Mouse (Mus musculus) limb, embryonic 10.5 days (tissue): ENCODE data around the gene Hecw1. TPM values are rescaled to one million over a fixed set of nuclear protein-coding genes. Genes with fewer than 3 reads are reported as not detected.
"Not testable (repeated sequence)": the region's sequence is repeated elsewhere in the genome, so short reads cannot be mapped to it uniquely, and the experiment has no call there.

Source experiments
- DNase-seq: peaks from one replicate; pipeline ENCODE4 v3.0.0-alpha.2; 2017; ENCODE audit warnings: low spot score
- H3K27ac ChIP-seq: fragments of 300-500 bp; sonication (generic); 2 replicates; pipeline ENCODE4 v1.5.1; 2016; ENCODE audit warnings: mild to moderate bottlenecking
- H3K27me3 ChIP-seq: fragments of 300-500 bp; sonication (generic); 2 replicates; pipeline ENCODE4 v1.6.1; 2016; ENCODE audit warnings: low read depth, mild to moderate bottlenecking; ENCODE audit not compliant: poor library complexity, severe bottlenecking
- H3K36me3 ChIP-seq: fragments of 300-500 bp; sonication (generic); 2 replicates; pipeline ENCODE4 v1.6.1; 2016; ENCODE audit warnings: mild to moderate bottlenecking, moderate library complexity
- H3K4me1 ChIP-seq: fragments of 300-500 bp; sonication (generic); 2 replicates; pipeline ENCODE4 v1.6.1; 2016
- H3K4me3 ChIP-seq: fragments of 300-500 bp; sonication (generic); 2 replicates; pipeline ENCODE4 v1.5.1; 2016; ENCODE audit warnings: mild to moderate bottlenecking, moderate library complexity
- H3K9me3 ChIP-seq: fragments of 300-500 bp; sonication (generic); replicated peaks from 2 replicates; pipeline ENCODE4 v1.6.1; 2016; ENCODE audit warnings: mild to moderate bottlenecking
- WGBS: fragments of 180-500 bp; shearing (Covaris S2); methylation state at CpG from one replicate; pipeline ENCODE4 v1.1.7; 2016; 5-methylcytosine and 5-hydroxymethylcytosine counted together
- polyA plus RNA-seq: library from polyadenylated mRNA; unstranded; fragments of >200 nt; fragmentation: Nextera tagmentation; extraction: Ambion mirVana; gene quantifications from 2 replicates; pipeline ENCODE4 v1.2.1, GENCODE M21; 2016

Hecw1 gene
- polyA plus RNA-seq, 1 experiment from 2014 or later: 0.09 TPM

DNA sequence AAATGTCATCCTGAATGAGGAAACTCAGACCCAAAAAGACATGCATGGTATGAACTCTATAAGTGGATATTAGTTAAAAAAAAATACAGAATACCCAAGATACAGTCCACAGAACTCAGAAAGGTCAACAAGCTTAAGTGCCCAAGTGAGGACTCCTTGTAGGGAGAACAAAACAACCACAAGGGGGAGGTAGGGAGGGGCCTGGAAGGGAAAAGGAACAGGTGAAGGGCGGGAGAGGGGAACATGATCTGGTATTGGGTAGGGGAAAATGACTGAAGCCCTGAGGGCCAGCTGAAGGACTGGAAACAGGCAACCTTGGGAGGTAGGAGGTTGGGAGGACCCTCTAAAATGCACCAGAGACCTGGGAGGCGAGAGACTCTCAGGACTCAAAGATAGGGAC lies 220.1 kb downstream of the Hecw1 start:
- Histone ChIP-seq H3K9me3 (no peaks in the 10 kb centered on the region), H3K27me3 (no peaks in the 10 kb centered on the region), H3K36me3 (no peaks in the 10 kb centered on the region), H3K27ac (no peak overlapping the region), H3K4me1 (no peaks in the 10 kb centered on the region), H3K4me3 (no peak overlapping the region)
- WGBS: 58% methylated on average over 2 of the region's 2 CpGs
- DNase-seq: no peak

DNA sequence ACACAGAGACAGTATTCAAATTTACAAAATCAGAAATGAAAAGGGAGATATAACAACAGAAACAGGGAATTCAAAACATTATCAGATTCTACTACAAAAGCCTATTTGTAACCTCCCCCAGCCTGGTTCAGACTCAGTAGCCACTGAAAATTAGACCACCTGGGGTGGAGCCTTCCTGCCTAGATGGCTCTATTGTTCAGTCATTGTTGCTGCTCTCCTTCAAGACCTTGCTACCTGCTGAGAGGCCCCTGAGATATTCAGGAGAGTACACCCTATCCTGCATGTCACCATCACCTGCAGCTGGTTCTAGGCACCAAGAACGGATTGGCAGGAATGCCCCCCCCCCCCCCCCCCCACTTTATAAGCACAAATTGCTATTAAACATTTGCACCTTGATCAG lies 233.0 kb downstream of the Hecw1 start:
- no peak overlapping the region for H3K4me3 ChIP-seq
- WGBS: 60% methylated on average over 1 of the region's 1 CpGs
- H3K9me3 ChIP-seq: no peaks in the 10 kb centered on the region
- no peak overlapping the region for H3K27ac ChIP-seq
- no peak for DNase-seq
- no peaks in the 10 kb centered on the region for H3K36me3 ChIP-seq
- no peaks in the 10 kb centered on the region for H3K27me3 ChIP-seq
- no peaks in the 10 kb centered on the region for H3K4me1 ChIP-seq

DNA sequence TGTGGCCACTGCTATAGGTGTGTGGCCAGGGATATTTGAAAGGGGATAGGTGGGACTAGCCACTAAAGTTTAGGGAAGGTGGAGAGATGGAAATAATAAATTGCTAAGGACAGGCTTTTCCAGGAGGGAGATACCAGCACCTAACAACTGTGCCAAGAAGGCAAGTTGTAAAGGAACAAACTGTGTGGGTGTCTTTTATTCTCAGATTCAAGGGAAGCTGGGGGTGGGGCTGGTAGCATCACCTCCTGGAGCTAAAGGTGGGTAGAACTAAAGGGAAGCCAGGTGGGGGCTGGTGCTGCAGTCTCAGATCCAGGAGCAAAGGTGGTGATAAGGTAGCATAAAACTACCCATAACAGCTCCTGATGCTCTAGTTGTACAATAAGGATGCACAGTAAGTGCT lies 251.6 kb downstream of the Hecw1 start:
- Histone ChIP-seq H3K4me3 (no peak overlapping the region), H3K9me3 (no peaks in the 10 kb centered on the region), H3K27me3 (no peaks in the 10 kb centered on the region), H3K27ac (no peak overlapping the region), H3K4me1 (no peaks in the 10 kb centered on the region), H3K36me3 (no peaks in the 10 kb centered on the region)
- no peak for DNase-seq

DNA sequence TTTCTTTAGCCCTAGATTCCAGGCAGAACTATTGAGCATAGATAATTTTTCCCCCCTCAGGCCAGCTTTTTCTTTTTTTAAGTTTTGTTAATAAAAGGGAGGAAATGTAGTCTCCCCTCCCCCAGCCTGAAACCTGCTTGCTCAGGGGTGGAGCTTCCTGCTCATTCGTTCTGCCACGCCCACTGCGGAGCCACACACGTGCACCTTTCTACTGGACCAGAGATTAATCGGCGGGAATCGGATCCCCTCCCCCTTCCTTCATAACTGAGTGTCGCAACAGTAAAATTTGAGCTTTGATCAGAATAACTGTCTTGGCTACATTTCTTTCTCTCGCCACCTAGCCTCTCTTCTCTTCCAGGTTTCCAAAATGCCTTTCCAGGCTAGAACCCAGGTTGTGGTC lies 262.1 kb downstream of the Hecw1 start:
- not testable (repeated sequence) for DNase-seq, H3K36me3 ChIP-seq, H3K9me3 ChIP-seq, H3K4me1 ChIP-seq, H3K4me3 ChIP-seq, H3K27ac ChIP-seq, H3K27me3 ChIP-seq
- WGBS: 37% methylated on average over 9 of the region's 9 CpGs

DNA sequence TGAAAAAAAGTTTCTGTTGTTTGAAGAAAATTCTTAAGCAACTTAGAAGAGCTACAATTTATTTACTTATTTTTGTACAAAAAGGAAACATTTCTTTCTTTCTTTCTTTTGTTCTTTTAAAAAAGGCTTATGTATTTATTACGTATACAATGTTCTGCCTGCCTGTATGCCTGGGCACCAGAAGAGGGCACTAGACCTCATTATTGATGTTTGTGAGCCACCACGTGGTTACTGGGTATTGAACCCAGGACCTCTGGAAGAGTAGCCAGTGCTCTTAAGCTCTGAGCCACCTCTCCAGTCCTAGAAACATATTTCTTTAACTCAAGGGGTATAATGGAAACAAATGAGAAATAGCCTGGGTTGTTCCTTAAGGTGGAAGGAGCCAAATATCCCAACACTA lies 277.1 kb downstream of the Hecw1 start:
- H3K27me3 ChIP-seq: no peaks in the 10 kb centered on the region
- no peak overlapping the region for H3K4me3 ChIP-seq
- no peaks in the 10 kb centered on the region for H3K9me3 ChIP-seq
- 56% methylated on average over 2 of the region's 2 CpGs for WGBS
- no peaks in the 10 kb centered on the region for H3K36me3 ChIP-seq
- no peak for DNase-seq
- no peaks in the 10 kb centered on the region for H3K4me1 ChIP-seq
- no peak overlapping the region for H3K27ac ChIP-seq

DNA sequence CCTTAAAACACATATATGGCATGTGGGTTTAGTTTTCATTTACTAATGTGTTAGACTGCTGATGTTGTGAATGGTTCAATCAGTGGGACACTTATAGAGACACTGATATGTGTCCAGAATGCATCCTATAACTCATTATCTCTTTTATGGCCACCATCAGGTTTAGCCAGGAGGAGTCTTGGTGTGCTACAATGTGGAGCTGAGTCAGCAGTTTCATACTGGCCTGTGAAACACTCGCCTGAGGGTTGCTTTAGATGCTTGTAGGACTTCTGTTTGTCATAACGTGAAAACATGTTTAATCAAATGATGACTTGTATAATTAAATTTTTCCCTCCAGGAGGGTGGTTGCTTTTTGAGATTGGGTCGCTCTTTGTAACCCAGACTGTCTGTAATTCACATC lies 343.4 kb downstream of the Hecw1 start:
- H3K27ac ChIP-seq: no peak overlapping the region
- no peaks in the 10 kb centered on the region for H3K4me1 ChIP-seq
- no peaks in the 10 kb centered on the region for H3K9me3 ChIP-seq
- H3K36me3 ChIP-seq: peaks cover 36% of the 10 kb centered on the region
- DNase-seq: no peak
- H3K27me3 ChIP-seq: no peaks in the 10 kb centered on the region
- no peak overlapping the region for H3K4me3 ChIP-seq
- WGBS: 95% methylated on average over 3 of the region's 3 CpGs

DNA sequence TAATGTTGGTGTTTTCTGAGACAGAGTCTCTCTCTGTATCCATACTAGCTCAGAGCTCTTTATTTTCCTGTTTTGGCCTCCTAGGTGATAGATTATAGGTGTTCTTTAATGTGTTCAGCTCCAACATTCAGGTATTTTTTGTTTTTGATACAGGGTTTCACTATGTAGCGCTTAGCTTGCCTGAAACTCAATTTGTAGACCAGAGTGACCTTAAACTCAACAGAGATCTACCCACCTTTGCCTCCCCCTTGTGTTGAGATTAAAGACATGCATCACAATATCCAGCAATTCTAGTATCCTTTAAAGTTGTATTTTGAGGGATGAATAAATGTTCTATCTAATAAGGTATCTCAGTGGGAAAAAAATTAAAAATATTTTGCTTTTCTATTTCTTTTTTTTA lies 345.0 kb downstream of the Hecw1 start:
- H3K9me3 ChIP-seq: no peaks in the 10 kb centered on the region
- peaks cover 28% of the 10 kb centered on the region for H3K36me3 ChIP-seq
- DNase-seq: no peak
- no peak overlapping the region for H3K4me3 ChIP-seq
- no peak overlapping the region for H3K27ac ChIP-seq
- 100% methylated on average over 1 of the region's 1 CpGs for WGBS
- no peaks in the 10 kb centered on the region for H3K27me3 ChIP-seq
- H3K4me1 ChIP-seq: no peaks in the 10 kb centered on the region

Other genes starting within 250 kb of the Hecw1 start
- gene Mrpl32, start 89.9 kb upstream of the Hecw1 start, polyA plus RNA-seq: 113 and 114 TPM in 2 replicates
- 236 and 255 TPM in 2 replicates for gene Psma2, start 90.0 kb upstream of the Hecw1 start, polyA plus RNA-seq
- gene AW209491, start 106.9 kb upstream of the Hecw1 start, polyA plus RNA-seq: 35.5 and 37.7 TPM in 2 replicates